Mouse (Mus musculus): ENCODE results near the gene Armc2.

DNA sequence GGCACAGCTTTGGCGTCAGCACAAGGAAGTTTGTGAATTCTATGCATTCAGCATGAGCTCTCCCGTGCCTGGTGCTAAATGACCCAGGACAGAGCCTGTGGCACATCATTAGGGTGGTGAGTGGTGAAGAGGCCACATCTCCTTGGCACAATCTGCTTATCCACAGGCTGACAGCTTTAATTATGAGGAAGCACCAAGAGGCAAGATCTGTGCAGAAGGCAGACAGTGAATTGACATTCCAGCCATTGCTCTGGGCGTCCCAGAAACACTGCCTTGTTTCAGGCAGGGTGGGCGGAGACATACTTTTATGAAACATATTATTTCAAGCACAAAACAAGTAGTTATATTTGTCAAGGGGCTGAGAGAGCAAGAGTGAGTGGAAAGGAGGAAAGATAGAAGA, 18.6 kb upstream of the Armc2 start:
- TF ChIP-seq CTCF (IDR thresholded peaks at IDR 0.05; ENCODE audit: low read depth), result no peak
- TF ChIP-seq EP300 (IDR thresholded peaks at IDR 0.05; ENCODE audit: low read depth), result no peak
